Mouse (Mus musculus): ENCODE measurements at regions not wholly inside any gene's neighbourhood (a gene's known extent, or its start where the extent isn't known, plus 50 kb on each side); places are given as distances from the start of the nearest gene placed in this dataset.
A peak's percentile ranks its signal among the peaks of the same experiment; 100 is the strongest.

- no peaks in the 10 kb centered on the region for H3K27me3 ChIP-seq (replicated peaks; ENCODE audit: control insufficient read depth, insufficient read depth, low read length)
These were observed 544.7 kb downstream of the Rnf144b start for GRCm38 (mm10) chr13:47666956-47667701.

GRCm38 (mm10) chr13:47688131-47688530 lies 565.7 kb downstream of the Rnf144b start:
- Histone ChIP-seq H3K9ac (replicated peaks; ENCODE audit: low read depth, low read length) (no peak overlapping the region), H3K27me3 (replicated peaks; ENCODE audit: control insufficient read depth, insufficient read depth, low read length) (no peaks in the 10 kb centered on the region), H3K4me2 (ENCODE audit: low read length) (no peak overlapping the region), H3K36me3 (ENCODE audit: control insufficient read depth, insufficient read depth) (no peaks in the 10 kb centered on the region), H3K4me1 (replicated peaks; ENCODE audit: control insufficient read depth, insufficient read depth, low read length) (no peaks in the 10 kb centered on the region), H3K27ac (ENCODE audit: low read length) (no peak overlapping the region), H3K4me3 (replicated peaks; ENCODE audit: low read length) (no peak overlapping the region), H3K9me3 (ENCODE audit: control insufficient read depth, low read length) (no peaks in the 10 kb centered on the region)
- 49% methylated on average over 3 of the region's 3 CpGs for WGBS
- ATAC-seq: no peak

More at GRCm38 (mm10) chr13:47666956-47667701, 544.7 kb downstream of the Rnf144b start:
- WGBS: 14% methylated on average over 13 of the region's 13 CpGs
- peak; percentile 74 for ATAC-seq
- no peaks in the 10 kb centered on the region for H3K36me3 ChIP-seq (ENCODE audit: control insufficient read depth, insufficient read depth)
- H3K27ac ChIP-seq (ENCODE audit: low read length): peak overlapping the region; percentile 31; the same call in 1 of the 2 replicates
- no peak overlapping the region for H3K4me3 ChIP-seq (replicated peaks; ENCODE audit: low read length)
- peak overlapping the region; percentile 45 for H3K4me2 ChIP-seq (ENCODE audit: low read length)
- peak overlapping the region; percentile 7; the same call in 1 of the 2 replicates for H3K9ac ChIP-seq (replicated peaks; ENCODE audit: low read depth, low read length)
- H3K4me1 ChIP-seq (replicated peaks; ENCODE audit: control insufficient read depth, insufficient read depth, low read length): peaks cover 14% of the 10 kb centered on the region
- H3K9me3 ChIP-seq (ENCODE audit: control insufficient read depth, low read length): no peaks in the 10 kb centered on the region

GRCm38 (mm10) chr13:47693815-47694214 lies 567.2 kb upstream of the Id4 start:
- H3K27me3 ChIP-seq (replicated peaks; ENCODE audit: control insufficient read depth, insufficient read depth, low read length): no peaks in the 10 kb centered on the region
- no peaks in the 10 kb centered on the region for H3K4me1 ChIP-seq (replicated peaks; ENCODE audit: control insufficient read depth, insufficient read depth, low read length)
- WGBS: 90% methylated on average over 14 of the region's 14 CpGs
- H3K4me2 ChIP-seq (ENCODE audit: low read length): no peak overlapping the region
- ATAC-seq: no peak
- no peak overlapping the region for H3K4me3 ChIP-seq (replicated peaks; ENCODE audit: low read length)
- H3K27ac ChIP-seq (ENCODE audit: low read length): no peak overlapping the region
- no peak overlapping the region for H3K9ac ChIP-seq (replicated peaks; ENCODE audit: low read depth, low read length)
- H3K36me3 ChIP-seq (ENCODE audit: control insufficient read depth, insufficient read depth): no peaks in the 10 kb centered on the region
- no peaks in the 10 kb centered on the region for H3K9me3 ChIP-seq (ENCODE audit: control insufficient read depth, low read length)

GRCm38 (mm10) chr13:47695877-47696276 lies 565.2 kb upstream of the Id4 start:
- Histone ChIP-seq H3K4me3 (replicated peaks; ENCODE audit: low read length) (no peak overlapping the region), H3K4me2 (ENCODE audit: low read length) (no peak overlapping the region), H3K9ac (replicated peaks; ENCODE audit: low read depth, low read length) (no peak overlapping the region), H3K27ac (ENCODE audit: low read length) (no peak overlapping the region), H3K9me3 (ENCODE audit: control insufficient read depth, low read length) (no peaks in the 10 kb centered on the region), H3K27me3 (replicated peaks; ENCODE audit: control insufficient read depth, insufficient read depth, low read length) (no peaks in the 10 kb centered on the region), H3K4me1 (replicated peaks; ENCODE audit: control insufficient read depth, insufficient read depth, low read length) (no peaks in the 10 kb centered on the region), H3K36me3 (ENCODE audit: control insufficient read depth, insufficient read depth) (no peaks in the 10 kb centered on the region)
- no peak for ATAC-seq
- 78% methylated on average over 2 of the region's 2 CpGs for WGBS

- ATAC-seq: no peak
- H3K4me3 ChIP-seq (replicated peaks; ENCODE audit: low read length): no peak overlapping the region
- no peak overlapping the region for H3K27ac ChIP-seq (ENCODE audit: low read length)
- H3K27me3 ChIP-seq (replicated peaks; ENCODE audit: control insufficient read depth, insufficient read depth, low read length): no peaks in the 10 kb centered on the region
- no peaks in the 10 kb centered on the region for H3K36me3 ChIP-seq (ENCODE audit: control insufficient read depth, insufficient read depth)
- no peaks in the 10 kb centered on the region for H3K9me3 ChIP-seq (ENCODE audit: control insufficient read depth, low read length)
- H3K4me2 ChIP-seq (ENCODE audit: low read length): no peak overlapping the region
- no peaks in the 10 kb centered on the region for H3K4me1 ChIP-seq (replicated peaks; ENCODE audit: control insufficient read depth, insufficient read depth, low read length)
- H3K9ac ChIP-seq (replicated peaks; ENCODE audit: low read depth, low read length): no peak overlapping the region
- 69% methylated on average over 3 of the region's 3 CpGs for WGBS
These were observed 560.5 kb upstream of the Id4 start for GRCm38 (mm10) chr13:47700556-47700955.

- no peaks in the 10 kb centered on the region for H3K9me3 ChIP-seq (ENCODE audit: control insufficient read depth, low read length)
- no peak overlapping the region for H3K9ac ChIP-seq (replicated peaks; ENCODE audit: low read depth, low read length)
- peak; percentile 62; the same call in 1 of the 2 replicates for ATAC-seq
- H3K4me3 ChIP-seq (replicated peaks; ENCODE audit: low read length): no peak overlapping the region
- H3K4me1 ChIP-seq (replicated peaks; ENCODE audit: control insufficient read depth, insufficient read depth, low read length): no peaks in the 10 kb centered on the region
- H3K36me3 ChIP-seq (ENCODE audit: control insufficient read depth, insufficient read depth): no peaks in the 10 kb centered on the region
- WGBS: 34% methylated on average over 18 of the region's 18 CpGs
- no peak overlapping the region for H3K27ac ChIP-seq (ENCODE audit: low read length)
- H3K27me3 ChIP-seq (replicated peaks; ENCODE audit: control insufficient read depth, insufficient read depth, low read length): no peaks in the 10 kb centered on the region; the same call in 1 of the 2 replicates
- H3K4me2 ChIP-seq (ENCODE audit: low read length): peak overlapping the region; percentile 31
These were observed 552.9 kb upstream of the Id4 start for GRCm38 (mm10) chr13:47707961-47708609.

GRCm38 (mm10) chr13:47709323-47709722 lies 551.7 kb upstream of the Id4 start:
- 77% methylated on average over 3 of the region's 3 CpGs for WGBS
- Histone ChIP-seq H3K4me2 (ENCODE audit: low read length) (no peak overlapping the region), H3K9ac (replicated peaks; ENCODE audit: low read depth, low read length) (no peak overlapping the region), H3K9me3 (ENCODE audit: control insufficient read depth, low read length) (no peaks in the 10 kb centered on the region), H3K4me3 (replicated peaks; ENCODE audit: low read length) (no peak overlapping the region), H3K36me3 (ENCODE audit: control insufficient read depth, insufficient read depth) (no peaks in the 10 kb centered on the region), H3K4me1 (replicated peaks; ENCODE audit: control insufficient read depth, insufficient read depth, low read length) (no peaks in the 10 kb centered on the region), H3K27ac (ENCODE audit: low read length) (no peak overlapping the region), H3K27me3 (replicated peaks; ENCODE audit: control insufficient read depth, insufficient read depth, low read length) (no peaks in the 10 kb centered on the region; the same call in 1 of the 2 replicates)
- no peak for ATAC-seq

- Histone ChIP-seq H3K9ac (replicated peaks; ENCODE audit: low read depth, low read length) (no peak overlapping the region), H3K4me2 (ENCODE audit: low read length) (no peak overlapping the region), H3K4me3 (replicated peaks; ENCODE audit: low read length) (no peak overlapping the region), H3K36me3 (ENCODE audit: control insufficient read depth, insufficient read depth) (no peaks in the 10 kb centered on the region), H3K4me1 (replicated peaks; ENCODE audit: control insufficient read depth, insufficient read depth, low read length) (no peaks in the 10 kb centered on the region), H3K27ac (ENCODE audit: low read length) (no peak overlapping the region), H3K27me3 (replicated peaks; ENCODE audit: control insufficient read depth, insufficient read depth, low read length) (no peaks in the 10 kb centered on the region; the same call in 1 of the 2 replicates), H3K9me3 (ENCODE audit: control insufficient read depth, low read length) (no peaks in the 10 kb centered on the region)
- WGBS: 91% methylated on average over 4 of the region's 4 CpGs
- no peak for ATAC-seq
These were observed 548.5 kb upstream of the Id4 start for GRCm38 (mm10) chr13:47712507-47712906.

- no peak for ATAC-seq
These were observed 544.8 kb upstream of the Id4 start for GRCm38 (mm10) chr13:47716265-47716664.

More at GRCm38 (mm10) chr13:47716265-47716664, 544.8 kb upstream of the Id4 start:
- Histone ChIP-seq H3K4me3 (replicated peaks; ENCODE audit: low read length) (no peak overlapping the region), H3K27me3 (replicated peaks; ENCODE audit: control insufficient read depth, insufficient read depth, low read length) (no peaks in the 10 kb centered on the region; the same call in 1 of the 2 replicates), H3K27ac (ENCODE audit: low read length) (no peak overlapping the region), H3K9me3 (ENCODE audit: control insufficient read depth, low read length) (no peaks in the 10 kb centered on the region), H3K36me3 (ENCODE audit: control insufficient read depth, insufficient read depth) (no peaks in the 10 kb centered on the region), H3K4me1 (replicated peaks; ENCODE audit: control insufficient read depth, insufficient read depth, low read length) (no peaks in the 10 kb centered on the region), H3K9ac (replicated peaks; ENCODE audit: low read depth, low read length) (no peak overlapping the region), H3K4me2 (ENCODE audit: low read length) (no peak overlapping the region)
- 70% methylated on average over 4 of the region's 4 CpGs for WGBS

Measured in forebrain, embryonic 16.5 days (tissue).